Mouse (Mus musculus) hindlimb bud, embryonic 11.5 days (tissue): ENCODE data around the gene Cuedc2.
A peak's percentile ranks its signal among the peaks of the same experiment; 100 is the strongest.

Experiments
- DNase-seq: peaks from one replicate; pipeline ENCODE4 v3.0.0-alpha.2; 2012; ENCODE audit warnings: low read depth, low spot score; ENCODE audit errors: extremely low spot score

Cuedc2 gene

GRCm38 (mm10) chr19:46308303-46308702, 30.2 kb downstream of the Cuedc2 start:
- no peak for DNase-seq

GRCm38 (mm10) chr19:46307781-46308180, 30.7 kb downstream of the Cuedc2 start:
- DNase-seq: no peak

GRCm38 (mm10) chr19:46306751-46307289, 31.7 kb downstream of the Cuedc2 start:
- DNase-seq: no peak

- DNase-seq: no peak
These were observed 32.3 kb downstream of the Cuedc2 start for GRCm38 (mm10) chr19:46306268-46306610.

DNA sequence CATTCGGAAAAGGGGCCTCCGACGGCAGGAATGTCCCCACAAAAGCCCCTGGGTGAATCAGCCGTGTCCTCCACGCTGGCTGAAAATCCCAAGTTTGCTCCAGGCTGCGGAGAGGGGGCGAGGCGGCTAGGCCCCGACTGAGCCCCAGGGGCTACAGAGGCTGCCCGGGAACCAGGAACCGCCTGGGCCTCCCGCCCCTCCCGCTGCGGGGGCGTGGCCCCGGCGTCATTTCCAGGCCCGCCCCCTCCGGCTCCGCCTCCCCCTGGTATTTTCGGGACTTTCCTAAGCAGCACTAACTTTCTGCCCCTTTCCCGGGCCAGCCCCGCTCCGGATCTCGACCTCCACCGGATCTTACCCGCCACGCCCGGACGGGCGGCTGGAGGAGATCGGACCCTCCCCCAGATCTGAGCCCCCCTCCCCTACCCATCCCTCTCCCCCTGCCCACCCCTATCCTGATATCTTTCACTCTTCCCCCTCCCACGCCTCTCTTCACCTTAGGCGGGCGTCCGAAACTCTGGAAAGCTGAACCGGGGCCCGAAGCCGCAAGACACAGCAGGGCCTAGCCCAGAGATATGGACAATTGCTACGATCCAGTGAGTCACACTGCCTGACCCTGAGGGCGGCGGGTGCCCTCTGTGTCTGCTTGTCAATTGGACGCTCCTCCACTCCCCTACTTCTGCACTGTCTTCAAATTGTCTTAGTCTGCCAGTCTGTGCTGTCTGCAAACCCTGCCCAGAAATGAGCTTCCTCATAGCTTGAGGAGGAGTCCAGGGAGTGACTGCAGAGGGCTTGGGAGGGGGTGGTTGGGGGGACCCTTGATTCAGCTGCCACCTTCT, 32.9 kb downstream of the Cuedc2 start:
- DNase-seq: no peak

DNA sequence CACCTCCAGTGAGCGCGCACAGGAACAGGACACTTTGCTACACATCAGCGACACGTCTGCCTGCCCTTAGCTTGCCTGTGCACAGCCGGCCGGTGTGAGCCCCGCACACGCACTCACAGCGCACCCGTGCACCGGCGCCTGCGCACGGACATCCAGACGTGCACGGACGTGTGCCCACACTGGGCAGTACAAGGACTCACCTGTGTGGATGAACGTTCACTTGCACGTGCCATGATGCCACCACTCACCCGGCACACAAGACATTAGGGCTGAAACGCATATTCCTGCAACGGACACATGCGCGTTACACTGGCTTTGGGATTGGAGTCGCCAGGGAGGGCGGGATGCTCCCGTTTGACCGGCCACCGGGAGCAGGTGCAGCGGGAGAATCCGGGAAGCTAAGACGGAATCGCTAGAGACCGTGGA, 33.6 kb downstream of the Cuedc2 start:
- no peak for DNase-seq

DNA sequence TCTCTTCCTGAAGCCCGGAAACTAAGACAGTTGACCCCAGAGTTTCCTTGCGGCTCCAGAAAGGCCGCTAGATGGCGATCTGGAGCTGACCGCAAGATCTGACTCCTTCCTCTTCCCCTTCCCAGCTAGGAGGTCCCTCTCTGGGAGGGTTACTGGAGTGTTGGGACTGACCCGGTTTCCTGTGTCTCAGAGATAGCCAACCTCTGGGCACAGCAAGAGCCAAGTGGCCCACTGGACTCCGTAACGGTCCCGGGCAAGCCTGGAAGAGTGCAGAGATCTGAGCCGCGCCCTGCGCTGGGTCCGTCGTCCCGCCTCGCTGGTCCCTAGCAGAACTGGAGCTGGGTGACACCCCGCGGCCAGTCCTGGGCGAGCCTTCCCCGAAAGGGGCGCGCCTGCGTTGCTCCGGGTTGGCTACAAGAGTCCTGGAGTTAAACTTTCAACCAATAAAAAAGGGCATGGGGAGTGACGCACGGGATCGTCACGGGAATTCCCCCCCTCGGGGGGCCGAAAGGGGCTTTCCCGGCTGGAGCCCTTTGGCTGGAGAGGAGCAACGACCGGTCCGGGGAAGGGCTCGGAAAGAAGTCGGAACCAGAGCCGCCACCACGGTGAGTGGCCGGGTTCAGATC, 34.2 kb downstream of the Cuedc2 start, which contains the start of gene Nfkb2:
TSS of gene Nfkb2 (plus strand) at position 105 of the 626 bp plus-strand sequence.
- peak; percentile 82 for DNase-seq

DNA sequence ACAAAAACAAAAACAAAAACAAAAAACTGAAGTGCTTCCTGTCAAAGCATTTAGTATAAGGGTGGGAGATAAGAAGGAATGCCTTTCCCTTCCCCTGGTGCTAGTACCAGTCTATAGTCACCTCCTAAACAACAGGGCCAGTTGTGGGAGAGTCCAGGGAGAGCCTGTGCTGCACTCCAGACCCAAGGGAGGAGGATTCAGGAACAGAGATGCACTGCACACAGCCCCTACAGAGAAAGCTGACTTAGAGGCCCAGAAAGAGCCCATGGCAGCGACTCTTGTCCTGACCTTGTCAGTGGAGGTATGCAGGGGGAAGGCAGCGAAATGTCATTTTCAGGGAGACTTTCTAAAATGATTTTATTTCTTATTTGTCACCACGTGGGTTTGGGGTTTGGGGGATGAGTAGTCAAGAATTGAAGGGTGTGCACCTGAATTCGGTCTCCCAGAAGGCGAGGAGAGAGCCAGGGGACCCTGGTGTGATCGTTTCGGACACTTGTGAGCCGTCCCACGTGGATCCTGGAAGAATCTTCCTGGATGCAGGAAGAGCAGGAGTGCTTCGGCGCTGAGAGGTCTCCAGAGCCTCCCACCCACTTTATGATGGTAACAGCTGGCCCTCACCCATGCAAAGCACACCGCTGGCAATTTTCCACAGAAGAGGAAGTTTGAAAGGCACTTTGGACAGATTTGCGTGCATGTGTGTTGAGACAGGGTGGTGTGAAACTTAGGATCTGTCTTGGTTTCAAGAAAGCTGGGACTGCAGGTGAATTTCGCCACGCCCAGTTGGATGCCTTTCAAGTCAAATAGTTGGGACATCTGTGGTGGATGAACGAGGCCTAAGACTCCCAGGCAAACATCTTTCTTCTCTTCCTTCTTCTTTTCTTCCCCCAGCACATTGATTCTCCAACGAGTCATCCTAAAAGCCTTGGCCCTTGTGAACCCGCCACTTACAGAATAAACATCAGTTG, 35.0 kb downstream of the Cuedc2 start:
- DNase-seq: no peak

DNA sequence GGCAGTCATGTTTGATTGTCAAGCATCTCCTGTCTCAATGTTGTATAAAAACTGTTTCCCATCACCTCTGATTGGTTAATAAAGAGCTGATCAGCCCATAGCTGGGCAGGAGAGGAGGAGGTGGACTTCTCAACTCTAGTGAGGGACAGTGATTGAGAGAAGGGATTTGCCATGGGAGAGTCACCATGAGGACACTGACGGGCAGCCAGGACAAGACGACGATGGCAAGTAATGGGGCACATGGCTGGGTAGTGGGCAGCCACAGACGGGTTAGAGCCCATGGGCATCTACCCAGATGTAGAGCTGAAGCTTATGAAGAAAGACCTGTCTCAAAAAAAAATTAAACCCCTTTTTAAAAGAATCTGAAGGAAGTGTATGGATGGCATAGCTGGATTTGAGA, 36.0 kb downstream of the Cuedc2 start:
- no peak for DNase-seq

DNA sequence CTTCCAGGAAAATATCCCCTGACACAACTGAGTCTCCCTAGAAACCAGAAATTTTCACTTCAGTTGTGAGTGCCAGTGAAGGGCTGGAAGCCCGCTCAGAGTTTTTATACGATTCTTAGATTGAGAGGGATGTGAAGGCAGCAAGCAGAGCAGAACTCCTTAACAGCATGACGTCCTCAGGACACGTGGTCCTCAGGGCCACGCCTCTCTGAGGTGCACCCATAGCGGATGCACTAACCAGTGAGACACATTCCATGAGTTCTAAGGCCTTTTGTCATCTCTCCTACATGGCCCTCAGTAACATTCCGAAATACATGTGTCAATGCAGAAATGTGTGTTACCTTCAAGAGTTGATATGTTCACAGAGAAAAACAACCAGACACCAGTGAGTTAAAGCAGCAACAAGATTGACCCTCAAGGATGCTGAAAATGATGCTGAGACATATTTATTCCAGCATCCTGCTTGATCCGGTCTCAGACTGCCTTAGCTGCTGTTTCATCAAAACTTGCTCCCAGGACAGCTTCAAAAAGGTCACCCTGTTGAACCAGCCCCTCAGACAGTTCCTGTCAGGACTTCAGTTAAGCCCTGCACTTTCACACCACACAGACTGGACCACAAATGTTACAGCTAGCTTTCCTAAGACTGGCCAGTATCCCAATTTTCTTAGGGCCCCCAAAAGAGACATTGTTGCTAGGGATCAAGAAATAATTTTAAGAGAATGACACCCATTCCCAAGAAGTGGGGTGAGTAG, 38.0 kb downstream of the Cuedc2 start:
- no peak for DNase-seq

DNA sequence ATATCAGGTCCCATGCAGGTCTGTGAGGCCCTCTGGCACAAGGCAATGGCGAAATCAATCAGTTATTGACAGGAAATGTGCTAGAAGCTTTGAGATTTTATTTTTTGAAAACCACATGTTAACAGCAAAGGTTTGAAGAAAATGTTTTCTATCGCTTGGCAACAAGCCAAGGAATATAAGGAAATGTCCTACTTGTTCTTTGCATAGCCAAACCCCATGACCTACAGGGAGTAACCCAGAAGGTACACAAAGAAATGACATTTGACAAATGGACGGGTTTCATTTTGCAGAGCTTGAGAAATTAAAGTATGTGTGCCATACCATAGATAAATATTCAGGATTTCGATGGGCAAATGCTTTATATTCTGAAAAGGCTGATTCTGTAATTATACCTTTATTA, 41.6 kb downstream of the Cuedc2 start:
- no peak for DNase-seq

DNA sequence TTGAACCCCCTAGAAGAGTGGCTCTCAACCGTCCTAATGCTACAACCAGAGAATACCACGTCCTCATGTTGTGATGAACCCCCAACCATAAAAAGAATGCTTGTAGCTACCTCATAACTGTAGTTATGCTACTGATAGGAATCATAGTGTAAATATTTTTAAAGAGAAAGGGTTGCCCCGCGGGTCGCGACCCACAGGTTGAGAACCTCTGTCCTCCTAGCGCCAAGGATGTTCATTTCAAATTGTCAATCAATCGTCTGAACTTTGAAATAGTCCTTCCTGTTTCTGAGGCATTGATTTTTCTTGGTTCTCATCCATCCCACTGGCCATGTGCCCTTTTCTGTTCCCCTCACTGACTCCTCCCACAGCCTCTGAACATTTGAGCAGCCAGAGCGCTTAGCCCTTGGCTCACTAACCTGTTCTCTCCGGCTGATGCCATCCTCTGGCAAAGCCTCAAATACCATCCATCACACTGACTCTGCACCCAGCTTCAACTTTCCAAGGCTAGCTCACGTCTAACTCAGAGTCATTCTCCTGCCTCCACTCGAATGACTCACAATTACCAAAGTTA, 47.9 kb downstream of the Cuedc2 start:
- DNase-seq: no peak

- DNase-seq: no peak
These were observed 50.9 kb downstream of the Cuedc2 start for GRCm38 (mm10) chr19:46287566-46287965.

- no peak for DNase-seq
These were observed 51.6 kb downstream of the Cuedc2 start for GRCm38 (mm10) chr19:46286926-46287325.

DNA sequence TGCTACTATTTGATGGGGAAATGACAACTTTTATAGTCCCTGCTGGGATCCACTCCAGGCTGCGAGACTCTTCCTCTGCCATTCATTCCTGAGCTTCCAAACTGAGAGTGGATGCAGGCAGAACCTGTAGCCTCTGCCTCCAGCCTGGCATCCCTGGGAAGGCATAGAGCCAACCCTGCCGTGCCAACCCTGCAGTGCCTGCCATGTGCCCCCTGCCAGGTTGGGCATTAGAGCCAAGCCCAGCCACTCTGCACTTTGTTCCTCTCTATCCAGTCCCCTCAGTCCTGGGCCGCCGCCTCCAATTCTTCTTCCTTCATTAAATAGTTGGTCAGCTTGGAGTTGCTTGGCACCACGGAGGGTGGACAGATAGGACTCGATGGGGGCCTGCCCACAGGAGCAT, 52.5 kb downstream of the Cuedc2 start:
- DNase-seq: no peak

- DNase-seq: no peak
These were observed 52.9 kb downstream of the Cuedc2 start for GRCm38 (mm10) chr19:46285631-46286030.

GRCm38 (mm10) chr19:46284686-46285085, 53.8 kb downstream of the Cuedc2 start:
- DNase-seq: no peak

GRCm38 (mm10) chr19:46282081-46282849, 56.2 kb downstream of the Cuedc2 start:
- no peak for DNase-seq
